Mouse (Mus musculus) left cerebral cortex, postnatal 10 days (tissue): ENCODE results near the gene Tenm3. TPM values are rescaled to one million over a fixed set of nuclear protein-coding genes. Genes with fewer than 3 reads are reported as not detected.

Experiments used
- DNase-seq, 2 experiments: peaks; one replicate each; pipeline ENCODE4 v3.0.0; 2021 to 2022; ENCODE audit warnings: low spot score in 2 of 2, mixed read lengths in 1 of 2; ENCODE audit errors: extremely low spot score in 1 of 2
- intact Hi-C: fragments of 180-260 bp; cut with DNase I; formaldehyde crosslinking; loops from one replicate; pipeline ENCODE4 v1.15.1; 2025
- total RNA-seq, 2 experiments: library from RNA; stranded (reverse); gene quantifications; 2 replicates each; pipeline ENCODE4 v1.2.3; 2021

Gene Tenm3
- total RNA-seq, 2 experiments from 2014 or later = 130 to 135 TPM

DNA sequence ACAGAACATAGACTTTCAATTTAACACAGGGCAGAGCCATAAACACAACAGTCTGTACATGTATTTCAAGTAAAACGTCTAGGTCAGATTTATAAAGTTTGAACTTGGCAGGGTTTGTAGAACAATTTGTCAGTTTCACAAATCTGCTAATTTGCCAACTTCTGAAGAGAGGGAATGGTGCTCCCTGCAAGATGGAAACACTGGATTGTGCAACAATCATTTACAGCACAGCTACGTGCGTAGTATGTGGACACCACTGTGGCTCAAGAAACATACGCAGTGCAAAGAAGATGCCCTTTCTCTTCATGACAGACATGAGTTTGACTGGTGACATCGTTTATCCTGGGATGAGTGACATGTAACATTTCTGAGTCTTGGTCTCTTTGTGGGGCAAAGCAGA lies 24.4 kb downstream of the Tenm3 start:
- intact Hi-C loops = no loop called here
- DNase-seq = no peak

DNA sequence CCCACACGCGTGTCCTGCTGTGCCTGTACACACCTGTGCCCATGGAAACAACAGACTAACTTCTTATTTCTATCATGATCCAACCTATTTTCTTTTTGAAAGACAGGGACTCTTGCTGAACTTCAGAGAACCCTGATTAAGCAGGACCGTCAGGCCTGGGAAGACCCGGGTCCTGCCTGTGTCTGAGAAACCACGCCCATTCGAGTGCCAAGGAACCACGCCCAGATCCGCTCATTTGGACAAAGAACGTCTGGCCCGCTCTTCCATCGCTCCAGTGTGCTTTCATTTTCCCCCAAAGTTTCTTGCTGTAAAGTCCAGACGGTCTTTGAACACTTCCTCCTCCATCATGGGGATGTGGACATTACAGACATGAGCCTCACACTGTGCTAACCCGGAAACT lies 26.8 kb downstream of the Tenm3 start:
- intact Hi-C loops = no loop called here
- no peak for DNase-seq

DNA sequence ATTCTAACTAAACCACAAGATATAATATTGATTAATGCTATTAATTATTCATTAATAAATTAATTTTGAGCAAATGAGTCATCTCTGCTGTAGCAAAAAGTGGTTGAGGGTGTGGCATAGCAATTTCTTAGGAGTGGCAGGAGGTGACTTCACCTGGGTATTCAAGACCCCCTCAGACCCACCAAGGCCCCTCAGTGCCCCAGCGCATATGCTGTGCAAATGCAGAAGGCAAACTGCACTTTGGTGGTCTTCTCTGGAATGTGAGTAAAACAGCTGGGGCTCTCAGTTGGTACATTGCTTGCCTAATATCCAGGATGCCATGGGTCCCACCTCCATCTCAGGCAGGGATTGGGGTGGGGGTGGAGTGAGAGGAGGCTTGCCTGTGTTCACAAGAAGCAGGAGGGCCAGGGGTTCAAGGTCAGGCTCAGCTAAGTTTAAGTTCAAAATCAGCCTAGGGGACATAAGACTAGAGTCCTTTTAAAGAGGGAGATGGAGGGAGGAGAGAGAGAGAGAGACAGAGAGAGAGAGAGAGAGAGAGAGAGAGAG lies 31.5 kb downstream of the Tenm3 start:
- no peak for DNase-seq
- intact Hi-C loops = no loop called here

DNA sequence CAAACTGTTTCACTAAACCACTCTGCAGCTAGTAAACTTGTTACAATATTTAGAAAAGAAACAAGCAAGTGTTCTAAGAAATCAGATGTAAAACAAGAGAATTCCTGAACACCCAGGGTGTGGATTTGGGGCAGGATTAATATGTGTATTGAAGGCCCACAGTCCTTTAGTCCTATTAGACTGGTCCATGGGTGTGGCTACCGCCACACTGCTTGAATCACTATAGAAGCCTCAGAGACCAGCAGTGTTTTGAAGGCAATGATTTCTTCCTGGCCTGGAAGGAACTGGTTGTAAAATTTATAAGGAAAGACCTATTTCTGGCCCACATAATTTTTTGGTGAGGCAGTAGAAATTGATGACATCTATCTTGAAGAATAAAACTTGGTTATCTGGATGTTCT lies 33.1 kb downstream of the Tenm3 start:
- intact Hi-C loops = no loop called here
- DNase-seq = no peak

DNA sequence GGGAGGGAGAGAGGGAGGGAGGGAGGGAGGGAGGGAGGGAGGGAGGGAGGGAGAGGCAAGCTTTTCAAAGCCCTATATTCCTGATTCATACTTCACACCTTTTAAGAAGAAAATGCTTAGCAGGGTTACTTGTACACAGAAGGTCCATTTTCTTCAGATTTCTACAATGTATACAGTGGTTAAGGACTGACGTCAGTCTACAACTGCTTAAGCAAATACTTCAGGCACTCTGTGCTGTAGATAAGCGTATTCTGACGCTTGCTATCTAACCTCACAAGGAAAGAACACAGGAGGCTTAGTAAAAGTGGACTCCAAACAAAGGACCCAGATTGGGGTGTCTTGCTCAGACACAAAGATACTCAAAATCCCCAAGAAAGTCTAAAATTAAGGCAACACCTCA lies 34.6 kb downstream of the Tenm3 start:
- intact Hi-C loops = no loop called here
- no peak for DNase-seq

DNA sequence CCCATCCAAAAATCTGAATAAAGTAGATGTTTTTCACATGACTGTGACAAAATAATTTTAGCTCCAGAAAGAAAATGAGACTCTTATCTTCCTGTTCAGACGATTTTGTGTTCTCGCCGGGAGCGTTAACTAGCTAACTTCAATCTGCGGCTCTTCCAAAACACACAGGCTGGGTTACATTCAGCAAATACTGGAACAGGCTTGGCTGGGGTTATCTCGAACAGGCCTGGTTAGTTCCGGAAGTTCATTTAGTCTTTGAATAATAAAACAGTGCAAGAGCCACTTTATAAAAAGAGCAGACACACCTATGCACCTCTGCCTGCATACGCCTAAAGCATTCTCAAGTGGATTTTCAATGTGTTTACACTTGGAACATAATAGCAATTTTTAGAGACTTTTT lies 40.7 kb downstream of the Tenm3 start:
- no peak for DNase-seq
- intact Hi-C loops = no loop called here

DNA sequence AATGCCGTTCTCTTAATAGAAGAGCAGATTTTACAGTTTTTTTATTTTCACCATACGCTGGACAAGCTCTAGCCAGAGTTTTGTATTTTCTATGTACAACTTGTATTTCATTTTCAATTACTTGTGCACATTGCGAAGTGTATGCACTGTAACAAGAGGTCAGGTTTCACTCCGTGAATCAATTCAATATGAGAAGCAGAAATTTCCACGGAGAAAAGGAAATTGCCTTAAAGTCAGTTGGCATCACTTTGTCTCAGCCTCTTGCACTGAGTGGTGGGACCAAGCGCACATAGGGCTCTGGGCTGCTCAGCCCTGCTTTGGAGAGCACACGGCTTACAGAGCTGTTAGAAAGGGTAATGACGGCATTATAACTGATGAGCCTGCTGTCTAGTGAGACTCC lies 41.5 kb downstream of the Tenm3 start:
- intact Hi-C loops = no loop called here
- no peak for DNase-seq

DNA sequence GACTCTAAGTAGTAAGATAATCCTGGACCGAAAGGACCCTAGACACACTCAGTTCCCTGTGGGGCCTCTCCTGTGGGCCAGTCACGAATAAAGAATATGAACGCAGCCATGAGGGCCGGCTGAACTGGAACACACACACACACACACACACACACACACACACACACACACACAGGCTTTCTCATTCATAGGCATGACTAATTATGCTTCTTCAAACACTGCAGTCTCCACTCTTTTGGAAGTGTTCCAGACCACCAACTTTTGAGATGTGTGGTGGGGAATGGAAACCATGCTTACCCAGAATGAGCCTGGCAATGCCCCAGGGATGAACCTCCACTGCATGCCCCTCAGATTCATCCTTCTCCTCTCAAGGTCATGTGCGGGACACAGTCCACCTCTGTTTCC lies 45.8 kb downstream of the Tenm3 start:
- DNase-seq = no peak
- intact Hi-C loops = no loop called here

DNA sequence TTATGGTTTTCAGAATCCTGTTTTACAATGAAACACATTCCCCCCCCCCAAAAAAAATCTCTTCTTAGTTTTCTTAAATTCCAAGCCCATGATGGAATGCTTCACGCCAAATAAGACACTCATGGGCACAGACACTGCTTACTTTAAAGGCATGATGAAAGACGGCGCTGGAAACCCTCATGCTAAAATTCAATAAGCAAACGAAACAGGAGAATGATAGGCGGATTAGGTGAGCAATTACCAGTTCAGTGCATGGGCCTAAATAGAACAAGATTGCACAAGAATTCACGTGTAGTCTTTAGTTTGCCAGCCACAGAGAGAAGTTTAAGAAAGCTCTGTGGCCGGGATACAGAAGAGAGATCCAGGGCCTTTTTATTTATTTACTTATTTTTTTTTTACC lies 49.5 kb downstream of the Tenm3 start:
- no peak for DNase-seq
- intact Hi-C loops = no loop called here

DNA sequence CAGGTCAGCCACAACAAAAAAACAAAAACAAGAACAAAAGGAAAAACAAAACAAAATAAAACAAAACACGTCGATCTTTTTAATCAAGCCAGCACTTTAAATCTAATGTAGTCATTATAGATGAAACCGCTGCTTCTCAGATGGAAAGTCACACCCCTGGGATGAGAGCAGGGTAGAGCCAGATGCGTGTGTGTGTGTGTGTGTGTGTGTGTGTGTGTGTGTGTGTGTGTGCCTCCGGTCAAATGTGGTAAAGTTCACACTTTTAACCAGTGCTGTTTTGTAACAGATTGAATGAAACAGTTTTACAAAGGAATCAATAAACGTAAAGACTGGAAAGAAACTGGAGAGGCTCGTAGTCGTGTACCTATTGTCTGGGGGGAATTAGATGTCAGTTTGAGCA lies 50.0 kb downstream of the Tenm3 start:
- intact Hi-C loops = no loop called here
- no peak for DNase-seq

DNA sequence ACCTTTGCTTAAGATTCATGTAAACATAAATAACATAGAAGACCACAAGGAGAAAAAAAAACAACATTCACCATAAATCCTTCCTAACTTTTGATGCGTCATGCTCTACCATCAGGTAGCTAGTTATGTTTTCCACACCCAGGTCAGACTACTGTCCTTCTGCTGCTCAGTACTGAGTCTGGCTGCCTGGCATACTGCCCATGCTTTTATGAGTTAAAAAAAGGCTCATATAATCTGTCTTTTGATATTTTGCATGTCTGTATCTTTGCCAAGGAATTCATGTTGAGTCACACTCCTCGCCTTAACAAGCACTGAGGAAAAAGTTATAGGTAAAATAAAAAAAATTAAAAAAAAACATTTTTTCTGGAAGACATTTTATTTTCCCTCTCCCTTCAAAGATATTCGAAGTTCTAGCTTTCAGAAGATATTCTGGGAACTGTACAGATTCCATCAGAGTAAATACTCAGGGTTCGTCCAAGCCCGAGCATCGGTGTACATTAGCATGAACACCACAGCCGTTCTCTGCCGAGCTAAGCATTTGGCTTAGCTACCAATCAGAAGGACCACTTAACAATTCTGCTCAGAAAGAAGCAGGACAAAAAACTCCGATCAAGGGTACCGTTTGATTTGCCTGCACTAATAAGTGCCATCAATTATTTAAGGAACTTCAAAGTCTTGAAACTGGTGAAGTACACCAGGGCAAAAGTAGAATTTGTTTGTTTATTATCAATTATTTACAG lies 51.0 kb downstream of the Tenm3 start:
- intact Hi-C loops = no loop called here

DNA sequence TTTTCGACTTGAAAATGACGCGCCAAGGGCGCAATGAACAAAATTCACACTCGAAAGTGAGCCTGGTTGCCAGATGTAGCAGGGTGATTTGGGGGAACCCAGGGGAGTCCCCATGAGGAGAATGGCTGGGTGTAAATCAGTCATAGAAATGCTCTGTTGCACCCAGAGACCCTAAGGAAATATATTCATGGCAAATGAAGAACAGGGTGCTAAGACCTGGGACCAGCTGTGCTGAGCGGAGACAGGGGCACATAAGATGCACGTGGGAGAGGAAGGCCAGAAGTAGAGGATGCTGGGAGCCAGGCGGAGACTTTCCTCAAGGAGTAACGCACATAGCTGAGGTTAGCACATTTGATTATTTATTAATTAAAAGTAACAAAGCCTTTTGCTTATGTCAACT lies 60.4 kb downstream of the Tenm3 start:
- DNase-seq = no peak
- intact Hi-C loops = no loop called here

More for the DNA sequence above, 51.0 kb downstream of the Tenm3 start:
- no peak for DNase-seq

DNA sequence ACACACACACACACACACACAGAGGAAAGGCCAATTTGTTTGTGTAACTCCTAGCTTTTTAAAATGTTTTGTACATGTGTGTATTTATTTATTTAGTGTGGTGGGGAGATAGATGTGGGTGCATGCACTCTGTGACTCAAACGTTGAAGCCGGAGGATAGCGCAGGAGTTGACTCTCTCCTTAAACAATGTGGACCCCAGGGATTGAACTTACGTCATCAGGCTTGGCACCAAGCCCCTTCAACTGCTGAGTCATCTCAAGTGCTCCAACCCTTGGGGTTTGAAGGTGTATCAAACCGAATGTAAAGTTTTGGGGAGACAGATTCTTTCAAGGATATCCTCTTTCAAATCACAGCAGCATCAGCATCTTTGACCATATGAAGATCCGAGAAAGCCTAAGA lies 63.1 kb downstream of the Tenm3 start:
- intact Hi-C loops = no loop called here
- no peak for DNase-seq

DNA sequence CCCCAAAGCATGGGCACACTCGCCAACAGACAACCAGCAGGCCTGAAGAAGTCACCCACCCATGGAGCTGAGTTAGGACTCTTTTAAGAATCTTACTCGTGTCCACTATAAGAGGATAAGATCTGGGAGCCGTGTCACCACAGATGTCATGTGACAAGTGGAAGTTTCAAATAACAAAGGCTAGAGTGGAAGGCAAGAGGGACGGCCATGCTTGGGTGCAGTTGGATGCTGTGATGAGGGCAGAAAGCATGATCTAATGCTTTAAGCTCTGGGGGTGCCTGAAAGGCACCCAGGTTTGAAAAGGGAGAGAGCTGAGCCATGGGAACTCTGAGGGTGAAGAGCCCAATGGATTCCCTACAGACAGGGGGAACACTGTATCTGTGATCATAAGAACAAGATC lies 64.6 kb downstream of the Tenm3 start:
- intact Hi-C loops = no loop called here
- DNase-seq = no peak

DNA sequence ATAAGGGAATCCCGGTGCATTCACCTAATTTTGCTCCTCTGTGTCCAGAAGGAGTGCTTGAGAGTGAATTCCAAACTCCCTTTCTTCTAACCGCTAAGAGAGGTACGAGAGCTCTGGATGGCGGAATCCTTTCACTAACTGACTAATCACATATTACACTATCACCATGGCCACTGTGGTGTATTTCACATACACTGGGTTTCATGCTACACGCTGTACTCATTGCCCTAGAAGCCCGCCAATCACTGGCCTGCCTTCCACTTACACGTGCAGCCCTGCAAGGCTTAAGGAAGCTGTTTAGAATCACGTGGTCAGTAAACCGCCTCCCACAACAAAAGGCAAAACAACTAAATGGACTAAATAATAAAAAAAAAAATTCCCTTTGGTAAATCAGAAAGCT lies 67.7 kb downstream of the Tenm3 start:
- intact Hi-C loops = no loop called here
- no peak for DNase-seq

DNA sequence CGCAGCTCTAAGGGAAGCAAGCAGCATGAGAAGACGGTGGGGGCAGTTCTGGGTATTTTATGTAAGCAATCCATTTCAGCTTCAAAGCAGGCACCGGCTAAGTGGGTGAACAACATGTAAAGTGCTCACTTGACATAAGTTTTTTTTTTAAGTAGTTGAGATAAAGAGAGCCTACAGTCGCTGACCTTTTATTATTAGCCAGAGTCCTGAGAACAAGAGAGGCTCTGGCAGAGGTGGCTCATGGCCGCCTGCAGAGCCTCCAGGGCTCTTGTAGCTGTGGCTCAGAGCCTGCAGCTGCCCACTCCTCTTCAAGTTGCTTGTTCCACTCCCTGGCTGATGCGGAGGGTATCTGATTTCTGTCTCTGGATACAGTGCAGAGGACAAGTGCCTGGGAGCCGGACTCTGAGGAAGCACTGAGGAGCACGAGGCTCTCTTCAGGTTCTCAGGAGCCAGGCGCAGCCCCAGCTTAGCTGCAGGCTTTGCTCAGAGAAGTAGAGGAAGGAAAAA lies 68.2 kb downstream of the Tenm3 start:
- intact Hi-C loops = no loop called here
- no peak for DNase-seq

DNA sequence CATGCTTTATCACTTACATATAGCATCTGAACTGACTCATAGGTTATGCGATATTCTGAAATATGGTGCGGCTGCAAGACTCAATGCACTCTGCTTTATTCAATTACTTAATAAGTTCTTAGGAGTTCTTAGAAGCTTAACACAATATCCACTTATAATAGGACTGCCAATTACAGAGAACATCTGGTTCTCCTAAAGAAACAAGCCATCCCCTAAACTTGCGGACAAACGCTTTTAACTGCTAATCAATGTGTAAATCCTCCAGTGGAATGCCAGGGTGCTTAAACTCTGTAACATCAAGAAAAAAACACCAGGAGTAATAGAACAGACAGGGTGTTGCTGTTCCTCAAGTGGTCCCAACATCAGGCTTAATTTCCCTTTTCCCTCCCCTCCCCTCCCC lies 68.9 kb downstream of the Tenm3 start:
- intact Hi-C loops = no loop called here
- DNase-seq = no peak

DNA sequence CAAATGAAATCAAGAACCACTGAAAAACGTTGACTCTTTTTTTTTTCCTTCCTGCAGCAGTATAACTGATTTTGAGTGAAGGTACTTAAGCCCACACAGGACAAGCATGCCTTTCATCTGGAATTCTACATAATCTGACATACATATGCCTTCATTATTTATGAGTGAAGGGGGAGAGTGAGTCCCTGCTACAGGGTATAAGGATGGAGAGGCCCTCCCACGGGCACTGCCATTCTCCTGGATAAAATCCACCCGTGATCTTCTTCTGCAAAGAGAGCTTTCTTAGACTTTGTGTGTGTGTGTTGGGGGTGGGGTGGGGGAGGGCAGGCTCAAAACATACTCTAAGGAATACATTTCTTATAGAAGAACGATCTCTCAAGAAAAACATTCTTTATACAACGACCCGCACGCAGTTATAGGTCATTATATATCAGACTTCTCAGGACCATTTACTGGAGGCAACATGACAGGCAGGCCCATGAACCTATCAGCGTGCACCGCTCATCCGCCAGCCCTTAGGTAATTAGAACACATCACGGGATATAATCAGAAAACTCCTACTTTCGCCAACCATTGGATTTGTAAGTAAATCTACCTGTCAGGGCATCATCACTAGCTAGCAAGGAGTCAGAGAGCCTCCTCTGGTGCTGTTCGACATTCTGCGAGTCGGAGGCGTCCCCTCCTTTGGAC lies 77.1 kb downstream of the Tenm3 start:
- intact Hi-C loops = no loop called here
- DNase-seq = no peak

DNA sequence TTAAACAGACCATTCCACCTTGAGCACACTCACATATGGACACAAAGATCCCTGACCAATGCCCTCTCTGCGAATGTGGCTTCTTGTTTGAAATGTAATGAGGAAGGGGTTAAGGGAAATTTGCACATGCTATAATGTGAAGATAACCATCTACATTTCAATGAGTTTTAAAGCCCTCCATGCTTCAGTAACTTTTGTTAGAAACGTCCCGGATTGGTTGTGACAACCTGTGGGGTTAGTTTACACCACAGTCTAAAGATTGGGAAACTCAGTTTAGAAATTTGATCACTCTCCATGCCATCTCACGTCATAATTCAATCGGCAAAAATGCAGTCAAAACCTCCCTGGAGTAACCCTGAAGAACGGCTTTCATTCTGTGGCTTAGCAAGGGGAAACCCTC lies 78.5 kb downstream of the Tenm3 start:
- no peak for DNase-seq

DNA sequence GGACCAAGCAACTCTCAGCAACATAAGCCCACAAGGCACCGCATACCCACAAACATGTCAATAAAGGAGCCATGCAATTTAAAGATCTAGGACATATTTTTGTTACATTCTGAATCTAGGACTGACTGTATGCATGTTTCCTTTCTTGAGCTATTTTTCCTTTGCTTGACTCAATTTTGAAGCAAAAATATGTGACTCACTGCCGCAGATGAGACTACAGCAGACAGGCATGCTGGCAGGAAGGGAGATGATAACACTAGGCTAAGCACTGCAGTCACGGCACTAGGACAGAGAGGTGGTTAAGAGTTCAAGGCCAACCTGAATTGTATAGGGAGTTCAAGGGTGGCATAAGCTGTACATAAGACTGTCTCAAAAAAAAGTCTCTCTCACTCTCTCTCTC lies 79.7 kb downstream of the Tenm3 start:
- DNase-seq = no peak
- intact Hi-C loops = no loop called here

More for the DNA sequence above, 78.5 kb downstream of the Tenm3 start:
- intact Hi-C loops = no loop called here
